Mouse (Mus musculus) natural killer cell, adult 2 months (primary cell): ENCODE data around the gene Echs1.

Source experiments
- DNase-seq, 2 experiments: peaks; one replicate each; pipeline ENCODE4 v3.0.0; 2022; ENCODE audit warnings: low spot score in 2 of 2

Gene Echs1

DNA sequence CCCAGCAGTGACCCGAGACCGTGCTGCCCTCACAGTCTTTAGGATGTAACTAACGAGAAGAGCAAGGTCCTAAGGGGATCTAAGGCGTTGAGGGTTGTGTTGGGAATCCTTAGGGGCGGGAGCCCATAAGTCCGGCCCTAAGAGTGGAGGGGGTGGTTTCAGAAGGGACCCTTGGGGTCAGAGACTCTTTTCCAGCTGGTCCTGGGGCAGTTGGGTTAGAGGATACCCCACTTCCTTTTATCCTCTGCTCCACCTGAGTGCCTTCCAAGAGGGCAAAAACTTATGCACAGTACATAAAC is 54.5 kb downstream of the Echs1 start:
- no peak for DNase-seq

DNA sequence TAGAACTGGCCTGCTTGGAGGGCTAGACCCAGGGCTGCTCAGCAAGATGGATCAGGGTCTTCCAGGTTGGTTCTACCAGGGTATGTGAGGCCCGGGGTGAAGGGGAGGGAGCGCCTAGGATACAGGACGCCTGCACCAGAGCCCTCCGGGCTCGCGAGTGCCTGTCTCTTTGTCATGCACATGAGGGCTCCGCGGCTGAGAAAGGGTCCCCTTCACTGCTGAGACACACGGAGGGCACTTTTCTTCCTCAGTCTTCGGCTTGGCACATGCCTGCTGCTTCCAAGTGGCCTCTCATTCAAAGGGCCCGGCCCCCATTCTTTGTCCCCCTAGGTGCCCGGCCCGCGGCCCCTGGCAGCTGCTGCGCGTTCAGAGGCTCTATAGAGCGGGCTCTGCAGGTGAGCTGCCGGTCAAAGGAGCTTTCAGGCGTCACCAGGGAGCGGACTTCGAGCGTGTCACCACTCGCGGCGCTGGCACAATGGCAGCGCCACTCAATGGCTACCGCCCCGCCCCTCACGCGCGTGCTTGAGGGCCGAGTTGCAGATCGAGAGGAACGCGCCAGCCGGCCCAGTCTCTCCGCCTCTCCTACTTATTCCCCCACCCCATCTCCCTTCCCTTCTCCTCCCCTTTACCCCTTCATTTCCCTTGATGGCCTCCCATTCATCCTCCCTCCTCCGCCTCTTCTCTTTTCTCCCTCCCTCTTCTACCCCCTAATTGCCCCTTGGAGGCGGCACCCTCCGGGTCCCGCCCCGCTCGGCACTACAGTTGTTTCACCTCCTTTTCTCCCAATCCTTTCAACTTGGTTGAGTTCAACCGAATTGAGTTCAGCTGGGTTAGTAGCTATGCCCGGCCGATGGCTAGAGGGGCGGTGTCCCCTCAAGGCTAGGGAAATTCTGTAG is 55.1 kb downstream of the Echs1 start:
- DNase-seq, result no peak

DNA sequence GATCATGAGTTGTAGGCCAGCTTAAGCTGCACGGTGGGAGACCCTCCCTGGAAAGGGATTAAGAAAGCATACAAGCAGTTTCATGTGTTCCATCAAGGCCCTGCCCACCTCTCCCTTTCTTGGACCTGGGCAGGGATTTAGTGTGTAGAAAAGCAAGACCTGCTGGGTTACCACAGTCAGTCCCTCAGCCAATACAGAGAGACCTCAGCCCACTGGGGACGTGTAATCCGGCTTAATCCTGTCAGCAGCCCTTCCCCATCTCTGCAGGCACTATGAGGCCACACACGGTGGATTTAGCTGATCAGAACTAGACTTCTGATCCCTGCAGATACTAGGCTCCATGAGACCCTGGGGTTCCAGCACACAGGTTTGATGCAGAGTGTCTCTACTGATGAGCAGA is 56.7 kb downstream of the Echs1 start:
- no peak for DNase-seq

DNA sequence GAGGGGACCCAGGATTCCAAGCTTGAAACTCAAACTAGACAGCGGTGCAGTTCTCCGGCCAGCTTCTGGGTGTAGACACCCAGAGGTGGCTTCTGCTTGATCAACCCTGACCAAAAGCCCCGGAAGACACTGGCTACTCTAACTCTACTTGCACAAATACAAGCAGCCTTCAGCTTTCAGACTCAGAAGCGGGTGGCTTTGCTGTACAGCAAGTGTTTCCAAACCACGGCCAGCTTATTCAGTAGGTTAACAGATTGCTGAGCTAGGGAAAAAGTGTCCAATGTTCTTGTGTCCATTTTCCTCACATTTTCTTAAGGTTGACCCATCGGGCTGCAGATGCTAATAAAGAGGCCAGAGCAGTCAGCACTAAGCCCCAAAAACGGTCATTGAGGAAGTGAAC is 57.7 kb downstream of the Echs1 start:
- no peak for DNase-seq

DNA sequence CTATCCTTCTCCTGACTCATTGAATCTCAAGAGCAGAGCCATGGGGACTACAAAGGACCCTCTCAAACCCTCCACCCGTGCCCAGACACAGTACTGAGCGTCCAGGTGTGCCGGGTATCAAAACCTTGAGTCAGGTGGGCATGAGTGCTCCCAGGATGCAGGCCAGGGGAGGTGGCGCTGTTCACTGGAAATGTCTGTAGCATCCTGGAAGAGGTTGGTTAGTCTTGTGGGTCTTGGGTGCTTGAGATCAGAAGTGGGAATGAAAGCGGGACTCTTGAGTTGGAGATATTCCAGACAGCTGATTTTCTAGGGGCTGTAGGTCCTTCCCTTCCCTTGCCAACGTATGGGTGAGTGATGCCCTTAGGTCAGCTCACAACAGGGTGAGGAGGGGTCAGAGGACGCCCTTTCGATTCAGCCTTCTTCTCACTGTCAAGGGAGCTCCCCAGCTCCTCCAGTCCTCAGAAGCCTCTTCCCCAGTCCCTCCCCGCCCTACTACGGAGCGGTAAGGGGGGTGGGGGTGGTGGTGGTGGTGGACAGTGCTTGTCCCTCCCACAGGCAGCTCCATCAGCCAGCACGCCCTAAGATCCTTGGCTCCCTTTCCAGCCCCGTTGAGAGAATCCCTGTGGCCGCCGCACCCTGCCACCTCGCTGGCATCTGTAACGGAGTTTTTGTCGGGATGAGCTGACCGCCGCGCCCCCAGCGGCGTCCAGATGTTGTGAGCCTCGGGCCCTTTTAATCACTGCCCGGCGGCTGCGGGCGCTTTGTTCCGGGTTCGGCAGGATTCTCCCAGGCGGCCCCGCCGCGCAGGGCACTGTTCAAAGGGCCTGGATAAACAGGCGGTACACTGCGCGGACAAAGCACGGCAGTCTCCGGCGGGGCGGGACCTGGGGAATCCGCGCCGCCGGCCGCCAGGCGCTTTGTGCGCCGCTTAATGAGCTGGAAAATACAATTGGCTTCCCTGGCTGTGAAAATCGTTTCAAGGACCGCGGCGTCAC is 58.6 kb downstream of the Echs1 start:
- DNase-seq, result no peak
